ENCODE assay signal across 14 mouse cellular contexts in the genomic region with DNA sequence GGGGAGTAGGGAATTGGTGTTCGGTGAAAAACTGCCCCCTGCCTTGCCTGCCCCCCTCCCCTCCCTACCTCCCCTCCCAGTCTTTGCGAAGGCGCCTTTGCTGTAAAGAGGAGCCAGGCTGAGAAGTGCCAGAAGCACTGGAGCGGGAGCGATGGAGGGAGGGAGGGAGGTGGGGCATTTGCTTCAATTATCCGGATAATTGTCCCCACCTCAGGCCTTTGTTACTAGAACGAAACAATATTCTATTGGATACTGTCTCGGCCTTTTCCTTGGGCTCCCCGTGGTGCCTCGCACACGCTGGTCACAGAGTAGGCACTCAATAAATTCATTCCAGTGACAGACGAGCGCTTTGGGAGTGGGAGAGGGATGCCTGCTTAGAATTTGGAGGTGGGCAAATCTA. TPM values are rescaled to one million over a fixed set of nuclear protein-coding genes. Genes with fewer than 3 reads are reported as not detected.
DNase-seq lines count a peak whose midpoint lies in the region; ATAC-seq lines count a peak whose summit lies in the region.
"Had no signal": no experiment of that assay in that cellular context is flagged by ENCODE, and none has a peak within 500 bp of the region (broad histone marks: within the 10 kb centered on the region; RNA-seq: fewer than 3 reads in every experiment).

No protein-coding gene starts in this region.

- ATAC-seq in midbrain, embryonic 11.5 days (ENCODE audit: low FRiP score), result 0 out of 2 replicates have a peak, but pooled peaks have one; percentile 34
- no peak for ATAC-seq in midbrain, embryonic 14.5 days (ENCODE audit: low FRiP score, low TSS enrichment)
- ATAC-seq in embryonic facial prominence, embryonic 13.5 days (ENCODE audit: insufficient number of reproducible peaks, insufficient read depth, low FRiP score, low TSS enrichment, low read depth), result no peak
- no peak for ATAC-seq in hindbrain, embryonic 15.5 days (ENCODE audit: low FRiP score, low read depth)
- no peak for ATAC-seq in kidney, embryonic 16.5 days (ENCODE audit: low FRiP score, low TSS enrichment)
- no peak for ATAC-seq in inflammation-experienced regulatory T-cells, adult 6 months

- no peaks in the 10 kb centered on the region for H3K36me3 ChIP-seq in midbrain, embryonic 11.5 days (ENCODE audit: control insufficient read depth, insufficient read depth, low read length)
- no peaks in the 10 kb centered on the region for H3K36me3 ChIP-seq in midbrain, embryonic 14.5 days (ENCODE audit: control insufficient read depth, insufficient read depth, low read length)
- no peaks in the 10 kb centered on the region for H3K36me3 ChIP-seq in embryonic facial prominence, embryonic 13.5 days
- no peaks in the 10 kb centered on the region for H3K36me3 ChIP-seq in hindbrain, embryonic 15.5 days
- H3K36me3 ChIP-seq in kidney, embryonic 16.5 days (ENCODE audit: insufficient read depth, low read length), result no peaks in the 10 kb centered on the region

- intact Hi-C loops in left cerebral cortex, postnatal 25 days (cut with DNase I), result loop anchor here (5.0 kb wide), 1 partner anchor 123 kb away; no protein-coding TSS in a partner anchor

- H3K4me1 ChIP-seq in midbrain, embryonic 11.5 days (ENCODE audit: control insufficient read depth, insufficient read depth, low read length), result peaks cover 11% of the 10 kb centered on the region
- 0 out of 2 replicates have a peak, but pooled peaks cover 5% of the 10 kb centered on the region for H3K4me1 ChIP-seq in midbrain, embryonic 14.5 days (ENCODE audit: control insufficient read depth, insufficient read depth, low read length)
- peaks cover 34% of the 10 kb centered on the region for H3K4me1 ChIP-seq in embryonic facial prominence, embryonic 13.5 days
- H3K4me1 ChIP-seq in hindbrain, embryonic 15.5 days (replicated peaks), result peaks cover 26% of the 10 kb centered on the region
- H3K4me1 ChIP-seq in kidney, embryonic 16.5 days (ENCODE audit: insufficient read depth, low read length), result peaks cover 8% of the 10 kb centered on the region; the same call in 1 of the 2 replicates

- DNase-seq in midbrain, embryonic 11.5 days (ENCODE audit: low spot score, missing footprints), result peak; percentile 92
- no peak for DNase-seq in midbrain, embryonic 14.5 days
- DNase-seq in thymus, postnatal 14 days, result no peak
- DNase-seq in left cerebral cortex, postnatal 25 days (ENCODE audit: low spot score in 2 of 2), result no peak
- DNase-seq: kidney, postnatal 14 days; lung, postnatal 10 days; right cerebral cortex, postnatal 25 days had no signal

- peaks cover 98% of the 10 kb centered on the region for H3K27me3 ChIP-seq in midbrain, embryonic 11.5 days (ENCODE audit: control insufficient read depth, insufficient read depth, low read length)
- H3K27me3 ChIP-seq in midbrain, embryonic 14.5 days (ENCODE audit: control insufficient read depth, insufficient read depth, low read length), result peaks cover 100% of the 10 kb centered on the region
- peaks cover 82% of the 10 kb centered on the region for H3K27me3 ChIP-seq in embryonic facial prominence, embryonic 13.5 days
- H3K27me3 ChIP-seq in hindbrain, embryonic 15.5 days, result peaks cover 87% of the 10 kb centered on the region
- peaks cover 78% of the 10 kb centered on the region for H3K27me3 ChIP-seq in kidney, embryonic 16.5 days (ENCODE audit: insufficient read depth, low read length)

- H3K4me3 ChIP-seq in midbrain, embryonic 11.5 days (ENCODE audit: low read depth, low read length), result no peak overlapping the region
- no peak overlapping the region for H3K4me3 ChIP-seq in midbrain, embryonic 14.5 days (replicated peaks; ENCODE audit: low read depth, low read length)
- peak overlapping the region; percentile 16; the same call in 1 of the 2 replicates for H3K4me3 ChIP-seq in embryonic facial prominence, embryonic 13.5 days
- no peak overlapping the region for H3K4me3 ChIP-seq in hindbrain, embryonic 15.5 days
- H3K4me3 ChIP-seq in kidney, embryonic 16.5 days (ENCODE audit: low read length), result no peak overlapping the region
- H3K4me3 ChIP-seq: myocyte had no signal

- H3K9ac ChIP-seq in midbrain, embryonic 11.5 days (ENCODE audit: low read length), result no peak overlapping the region
- H3K9ac ChIP-seq in midbrain, embryonic 14.5 days (replicated peaks; ENCODE audit: low read length), result no peak overlapping the region
- H3K9ac ChIP-seq in embryonic facial prominence, embryonic 13.5 days, result no peak overlapping the region
- no peak overlapping the region for H3K9ac ChIP-seq in hindbrain, embryonic 15.5 days
- no peak overlapping the region for H3K9ac ChIP-seq in kidney, embryonic 16.5 days (replicated peaks; ENCODE audit: low read length)

- no peak overlapping the region for H3K27ac ChIP-seq in midbrain, embryonic 11.5 days (ENCODE audit: low read depth, low read length)
- no peak overlapping the region for H3K27ac ChIP-seq in midbrain, embryonic 14.5 days (replicated peaks; ENCODE audit: low read depth, low read length)
- H3K27ac ChIP-seq in embryonic facial prominence, embryonic 13.5 days, result no peak overlapping the region
- no peak overlapping the region for H3K27ac ChIP-seq in hindbrain, embryonic 15.5 days (replicated peaks)
- no peak overlapping the region for H3K27ac ChIP-seq in kidney, embryonic 16.5 days (ENCODE audit: low read length)

- 0% methylated on average over 12 of the region's 13 CpGs for WGBS in midbrain, embryonic 11.5 days
- 0% methylated on average over 13 of the region's 13 CpGs for WGBS in midbrain, embryonic 14.5 days
- WGBS in embryonic facial prominence, embryonic 13.5 days, result 7% methylated on average over 13 of the region's 13 CpGs
- WGBS in hindbrain, embryonic 15.5 days, result 5% methylated on average over 13 of the region's 13 CpGs
- WGBS in kidney, embryonic 16.5 days, result 3% methylated on average over 11 of the region's 13 CpGs

- no peak overlapping the region for H3K4me2 ChIP-seq in midbrain, embryonic 11.5 days
- no peak overlapping the region for H3K4me2 ChIP-seq in midbrain, embryonic 14.5 days (ENCODE audit: low read length)
- peak overlapping the region; percentile 16 for H3K4me2 ChIP-seq in embryonic facial prominence, embryonic 13.5 days
- 0 out of 2 replicates have a peak overlapping the region, but pooled peaks have one; percentile 1 for H3K4me2 ChIP-seq in hindbrain, embryonic 15.5 days
- H3K4me2 ChIP-seq in kidney, embryonic 16.5 days (replicated peaks; ENCODE audit: low read depth, low read length), result no peak overlapping the region

- H3K9me3 ChIP-seq in midbrain, embryonic 11.5 days (ENCODE audit: control insufficient read depth, low read length), result peaks cover 4% of the 10 kb centered on the region; the same call in 1 of the 2 replicates
- peaks cover 5% of the 10 kb centered on the region; the same call in 1 of the 2 replicates for H3K9me3 ChIP-seq in midbrain, embryonic 14.5 days (ENCODE audit: control insufficient read depth, low read length)
- no peaks in the 10 kb centered on the region for H3K9me3 ChIP-seq in embryonic facial prominence, embryonic 13.5 days
- H3K9me3 ChIP-seq in hindbrain, embryonic 15.5 days, result no peaks in the 10 kb centered on the region
- H3K9me3 ChIP-seq in kidney, embryonic 16.5 days (ENCODE audit: low read length), result no peaks in the 10 kb centered on the region

RNA-seq across cellular contexts. Expression of gene Gsx2, which starts 5.3 kb away (rescaled TPM):
- polyA plus RNA-seq in midbrain, embryonic 11.5 days (2014; fragmentation: Nextera tagmentation; extraction: Ambion mirVana), result 1.1 and 1.8 TPM in 2 replicates
- polyA plus RNA-seq in midbrain, embryonic 14.5 days (2014; fragmentation: Nextera tagmentation; extraction: Ambion mirVana), result not detected in 2 replicates
- not detected in 2 replicates for polyA plus RNA-seq in embryonic facial prominence, embryonic 13.5 days (2015; fragmentation: Nextera tagmentation; extraction: Ambion mirVana)
- polyA plus RNA-seq in hindbrain, embryonic 15.5 days (2015; fragmentation: Nextera tagmentation; extraction: Ambion mirVana), result 0.25 and 0.47 TPM in 2 replicates
- total RNA-seq in left cerebral cortex, postnatal 25 days (2021), result not detected
- polyA plus RNA-seq in kidney, embryonic 16.5 days (2015; fragmentation: Nextera tagmentation; extraction: Ambion mirVana), result not detected in 2 replicates
- not detected for polyA plus RNA-seq in inflammation-experienced regulatory T-cells, adult 6 months (2017; shearing (Covaris generic))
- total RNA-seq: gastrocnemius, adult 18-20 months; heart, postnatal 25 days had no signal
- polyA plus RNA-seq: myocyte had no signal

RNA-seq across cellular contexts. Expression of gene Chic2, which starts 25.6 kb away (rescaled TPM):
- 36.3 and 37.2 TPM in 2 replicates for polyA plus RNA-seq in midbrain, embryonic 11.5 days (2014; fragmentation: Nextera tagmentation; extraction: Ambion mirVana)
- polyA plus RNA-seq in midbrain, embryonic 14.5 days (2014; fragmentation: Nextera tagmentation; extraction: Ambion mirVana), result 45.3 and 50.3 TPM in 2 replicates
- 34.0 and 40.5 TPM in 2 replicates for polyA plus RNA-seq in embryonic facial prominence, embryonic 13.5 days (2015; fragmentation: Nextera tagmentation; extraction: Ambion mirVana)
- polyA plus RNA-seq in hindbrain, embryonic 15.5 days (2015; fragmentation: Nextera tagmentation; extraction: Ambion mirVana), result 30.0 and 30.3 TPM in 2 replicates
- total RNA-seq in left cerebral cortex, postnatal 25 days (2021), result 10 to 100 TPM; 17.7 to 20.6 TPM
- 20.9 and 23.9 TPM in 2 replicates for polyA plus RNA-seq in kidney, embryonic 16.5 days (2015; fragmentation: Nextera tagmentation; extraction: Ambion mirVana)
- 10 to 100 TPM in 1 of 3 experiments, 1 to 10 TPM in 2; 5.5 to 11.5 (median 9.3) TPM for polyA plus RNA-seq in inflammation-experienced regulatory T-cells, adult 6 months (2017; shearing (Covaris generic))

Comparison
In these comparisons a context has a peak if more than half of its experiments do, and no peak if none do; other contexts are left out.
1. H3K4me2 ChIP-seq: peak in embryonic facial prominence, embryonic 13.5 days (single experiment) and hindbrain, embryonic 15.5 days (single experiment); none in midbrain, embryonic 11.5 days (single experiment), midbrain, embryonic 14.5 days (single experiment) and kidney, embryonic 16.5 days (single experiment).